Mouse (Mus musculus) lung, postnatal 0 days (tissue): Measurements from ENCODE around the gene Astn1.

ENCODE experiments used
- CTCF ChIP-seq: IDR thresholded peaks from 2 replicates; pipeline ENCODE4 v1.5.1; 2016; ENCODE audit warnings: antibody characterized with exemption, mild to moderate bottlenecking
- EP300 ChIP-seq: IDR thresholded peaks from 2 replicates; pipeline ENCODE4 v1.6.1; 2016; ENCODE audit warnings: antibody characterized with exemption, mild to moderate bottlenecking, control low read depth

DNA sequence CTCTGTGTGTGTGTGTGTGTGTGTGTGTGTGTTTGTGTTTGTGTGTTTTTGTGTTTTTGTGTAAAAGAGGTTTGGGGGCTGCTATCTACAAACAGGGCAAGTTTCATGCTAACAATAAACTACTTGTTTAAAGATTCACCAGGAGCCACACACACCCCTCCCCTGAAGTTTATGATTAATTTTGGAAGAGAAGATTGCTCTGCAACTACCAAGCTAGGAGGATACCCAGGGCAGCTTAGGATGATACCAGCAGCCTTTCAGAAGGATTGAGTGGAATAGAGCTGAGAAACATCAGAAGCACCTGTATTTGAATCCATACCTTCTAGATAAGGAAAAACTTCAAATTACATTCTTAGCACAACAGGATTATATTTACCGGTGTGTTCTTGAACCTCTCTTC lies 242.1 kb downstream of the Astn1 start:
- no peak for TF ChIP-seq CTCF
- TF ChIP-seq EP300, result no peak
